Mouse (Mus musculus) embryonic fibroblast, embryonic 13.5 days (primary cell): ENCODE results near the gene Wnt2.

Source experiments
- CTCF ChIP-seq: IDR thresholded peaks from 2 replicates; pipeline ENCODE4 v1.5.1; 2011; ENCODE audit warnings: mild to moderate bottlenecking, control low read depth, low read length, moderate library complexity, borderline replicate concordance; ENCODE audit not compliant: insufficient read depth
- POLR2A ChIP-seq: IDR thresholded peaks from 2 replicates; pipeline ENCODE4 v1.6.1; 2011; ENCODE audit warnings: low read depth, mild to moderate bottlenecking, control low read depth, low read length, moderate library complexity

- TF ChIP-seq CTCF, result no peak
- no peak for TF ChIP-seq POLR2A
Measured at GRCm38 (mm10) chr6:18030868-18031508, 603 bp upstream of the Wnt2 start.
